Mouse (Mus musculus) c-Kit-negative CD71-positive TER-119-positive erythroid progenitor cells, embryonic 14.5 days (primary cell): ENCODE data around the gene Zfp11.

Experiments
- DNase-seq: peaks from one replicate; pipeline ENCODE4 v3.0.0-alpha.2; 2013; ENCODE audit warnings: low read depth, low spot score

Zfp11 gene

GRCm38 (mm10) chr5:129611060-129611459 lies 58.8 kb downstream of the Zfp11 start:
- no peak for DNase-seq

GRCm38 (mm10) chr5:129607476-129607875 lies 62.4 kb downstream of the Zfp11 start:
- no peak for DNase-seq
